Mouse (Mus musculus): ENCODE data around the gene Ip6k2.

GRCm38 (mm10) chr9:108807674-108808073, 24.1 kb downstream of the Ip6k2 start:
- no peak for TF ChIP-seq CTCF (conservative IDR thresholded peaks at IDR 0.05; ENCODE audit: low read length)
- no peak for TF ChIP-seq POU5F1 (IDR thresholded peaks at IDR 0.05; ENCODE audit: borderline replicate concordance, low read length)
- TF ChIP-seq NANOG (IDR thresholded peaks at IDR 0.05; ENCODE audit: borderline replicate concordance, low read length): no peak
